Mouse (Mus musculus) lung, postnatal 14 days (tissue): Measurements from ENCODE around the gene Kcnk3.

Experiments
- DNase-seq: peaks from one replicate; pipeline ENCODE4 v3.0.0; 2021

The Kcnk3 gene

GRCm38 (mm10) chr5:30589069-30589468 is 1.1 kb downstream of the Kcnk3 start:
- DNase-seq, result no peak

- DNase-seq, result no peak
Measured at GRCm38 (mm10) chr5:30589546-30589945, 1.6 kb downstream of the Kcnk3 start.

GRCm38 (mm10) chr5:30590231-30590630 is 2.3 kb downstream of the Kcnk3 start:
- no peak for DNase-seq

- no peak for DNase-seq
Measured at GRCm38 (mm10) chr5:30591205-30591731, 3.3 kb downstream of the Kcnk3 start.

- no peak for DNase-seq
Measured at GRCm38 (mm10) chr5:30591786-30592185, 3.8 kb downstream of the Kcnk3 start.

GRCm38 (mm10) chr5:30592279-30592980 is 4.5 kb downstream of the Kcnk3 start:
- no peak for DNase-seq

GRCm38 (mm10) chr5:30593360-30593759 is 5.4 kb downstream of the Kcnk3 start:
- no peak for DNase-seq

- DNase-seq, result peak; percentile 16
Measured at GRCm38 (mm10) chr5:30593811-30594504, 6.0 kb downstream of the Kcnk3 start.

- DNase-seq, result no peak
Measured at GRCm38 (mm10) chr5:30594953-30595560, 7.1 kb downstream of the Kcnk3 start.

- no peak for DNase-seq
Measured at GRCm38 (mm10) chr5:30601397-30601796, 13.4 kb downstream of the Kcnk3 start.

- no peak for DNase-seq
Measured at GRCm38 (mm10) chr5:30603255-30603654, 15.3 kb downstream of the Kcnk3 start.

GRCm38 (mm10) chr5:30603926-30604325 is 16.0 kb downstream of the Kcnk3 start:
- DNase-seq, result no peak

GRCm38 (mm10) chr5:30604769-30605188 is 16.8 kb downstream of the Kcnk3 start:
- no peak for DNase-seq

- DNase-seq, result no peak
Measured at GRCm38 (mm10) chr5:30605649-30606048, 17.7 kb downstream of the Kcnk3 start.

GRCm38 (mm10) chr5:30606424-30607073 is 18.6 kb downstream of the Kcnk3 start:
- DNase-seq, result no peak

GRCm38 (mm10) chr5:30609094-30609493 is 21.1 kb downstream of the Kcnk3 start:
- no peak for DNase-seq

- DNase-seq, result no peak
Measured at GRCm38 (mm10) chr5:30609918-30610645, 22.1 kb downstream of the Kcnk3 start.

- DNase-seq, result no peak
Measured at GRCm38 (mm10) chr5:30611091-30611490, 23.1 kb downstream of the Kcnk3 start.

- no peak for DNase-seq
Measured at GRCm38 (mm10) chr5:30611689-30612088, 23.7 kb downstream of the Kcnk3 start.

GRCm38 (mm10) chr5:30612575-30612974 is 24.6 kb downstream of the Kcnk3 start:
- DNase-seq, result no peak

- no peak for DNase-seq
Measured at GRCm38 (mm10) chr5:30613242-30613641, 25.3 kb downstream of the Kcnk3 start.

GRCm38 (mm10) chr5:30614221-30614620 is 26.3 kb downstream of the Kcnk3 start:
- DNase-seq, result peak; percentile 74

GRCm38 (mm10) chr5:30615416-30615815 is 27.4 kb downstream of the Kcnk3 start:
- peak; percentile 21 for DNase-seq
